Mouse (Mus musculus) layer of hippocampus, adult 9-10 months (tissue): ENCODE results near the gene Jmjd7.
A peak's percentile ranks its signal among the peaks of the same experiment; 100 is the strongest.

Experiments used
- DNase-seq: peaks from one replicate; pipeline ENCODE4 v3.0.0; 2022; ENCODE audit warnings: low spot score

Gene Jmjd7

DNA sequence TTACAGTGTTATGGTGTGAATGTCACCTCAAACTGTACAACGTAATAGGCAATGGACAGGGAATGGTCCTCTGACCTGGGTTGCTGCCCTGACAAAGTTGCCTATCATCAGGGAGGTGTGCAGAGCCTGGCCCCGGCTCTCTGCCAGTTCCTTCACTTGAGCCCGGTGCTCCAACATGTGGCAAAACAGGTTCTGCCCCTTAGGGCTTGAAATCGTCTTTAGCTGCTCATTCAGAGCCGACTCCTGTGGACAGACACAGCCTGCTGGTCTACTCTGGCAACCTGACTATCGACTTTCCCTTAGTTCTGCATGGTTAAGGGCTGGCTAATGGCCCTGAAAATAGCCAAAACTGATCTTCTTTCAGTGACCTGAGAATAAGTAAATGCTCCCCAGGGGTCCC, 32.9 kb downstream of the Jmjd7 start:
- no peak for DNase-seq

DNA sequence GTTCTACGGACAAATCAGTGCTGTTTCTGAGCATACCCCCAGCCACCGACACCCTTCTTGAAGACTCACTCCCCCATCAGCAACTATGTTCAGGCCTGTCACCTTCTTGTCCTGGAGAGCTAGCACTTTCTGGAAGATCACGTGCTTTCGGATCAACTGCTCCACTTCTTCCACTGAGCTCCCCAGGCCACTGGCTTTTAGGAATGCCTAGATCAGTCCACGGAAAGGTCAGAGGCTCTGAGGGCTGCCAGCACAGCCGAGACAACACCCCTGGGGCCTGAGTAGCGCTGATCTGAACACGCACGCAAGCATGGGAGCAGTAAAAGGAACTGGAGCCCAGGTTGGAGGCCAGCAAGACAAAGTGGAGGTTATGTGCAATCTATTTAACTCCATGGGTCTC, 33.4 kb downstream of the Jmjd7 start:
- DNase-seq = no peak

DNA sequence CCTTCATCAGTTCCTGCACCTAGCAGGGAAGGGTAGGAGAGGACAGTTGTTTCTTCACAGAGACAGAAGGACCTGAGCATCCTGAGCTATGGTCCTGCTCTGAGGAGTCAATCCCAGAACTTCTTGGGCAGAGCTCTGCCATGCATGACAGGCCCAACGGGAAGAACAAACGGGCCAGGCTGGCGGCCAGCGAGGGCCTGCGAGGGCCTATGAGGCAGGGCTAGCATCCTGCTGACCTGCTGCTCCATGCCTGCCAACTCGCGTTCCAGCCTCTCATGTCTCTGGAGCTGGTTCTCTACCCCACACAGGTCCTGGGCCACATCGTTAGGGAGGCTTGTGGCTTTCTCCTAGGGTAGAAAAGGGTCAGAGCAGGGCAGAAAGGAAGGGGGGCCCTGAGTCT, 35.0 kb downstream of the Jmjd7 start:
- DNase-seq = no peak

DNA sequence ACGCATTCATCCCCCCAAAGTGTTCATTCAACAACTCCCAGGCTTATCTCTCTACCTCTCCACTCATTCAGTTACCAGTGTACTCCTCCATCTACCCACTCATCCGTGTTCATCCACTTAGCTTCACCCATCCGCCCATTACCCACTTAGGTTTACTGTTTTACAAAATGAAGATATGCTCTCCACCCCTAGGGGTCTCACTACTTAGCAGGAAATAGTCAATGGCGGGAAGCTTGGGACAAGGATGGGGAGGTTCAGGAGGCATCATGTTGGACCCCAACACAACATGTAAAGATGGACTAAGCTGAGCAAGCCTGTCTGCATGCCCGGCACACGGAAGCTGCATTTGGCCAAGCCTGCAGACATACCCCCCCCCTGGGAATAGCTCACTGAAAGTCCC, 37.4 kb downstream of the Jmjd7 start:
- DNase-seq = no peak

DNA sequence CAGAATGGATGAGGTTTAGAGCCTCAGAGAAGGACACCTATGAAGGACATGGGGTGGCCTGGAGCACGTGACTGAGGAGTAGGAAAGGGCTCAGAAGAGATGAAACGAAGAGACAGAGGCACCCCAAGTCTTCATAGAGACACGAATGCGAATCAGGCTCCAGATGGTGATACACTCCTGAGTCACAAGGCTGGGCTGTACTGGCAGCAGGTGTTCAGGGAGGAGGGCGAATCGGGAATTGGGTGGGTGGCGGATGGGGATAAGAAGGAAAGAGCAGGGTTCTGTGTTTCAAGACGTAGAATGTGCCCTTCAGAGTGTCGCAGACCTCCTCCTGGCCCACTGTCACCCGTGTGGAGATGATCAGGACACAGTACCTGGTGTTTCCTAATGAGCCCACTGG, 38.0 kb downstream of the Jmjd7 start:
- DNase-seq = no peak

DNA sequence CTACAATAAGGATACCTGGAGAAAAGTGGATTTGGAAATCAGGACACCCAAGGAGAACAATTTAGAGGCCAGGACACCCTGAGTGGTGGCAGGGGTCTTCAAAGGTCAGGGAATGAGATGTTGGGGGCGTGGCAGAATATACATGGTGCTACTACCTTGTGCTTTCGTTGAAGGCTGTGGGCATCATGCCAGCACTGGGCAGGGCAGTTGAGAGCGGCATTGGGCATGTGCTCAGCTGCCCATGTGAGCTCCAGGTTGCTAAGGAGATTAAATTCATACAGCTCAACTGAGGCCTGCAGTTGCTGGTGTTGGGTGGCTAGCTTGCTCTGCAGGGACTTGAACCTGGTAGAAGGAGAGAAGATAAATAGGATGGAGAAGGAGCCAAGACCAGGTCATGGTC, 38.9 kb downstream of the Jmjd7 start:
- no peak for DNase-seq

DNA sequence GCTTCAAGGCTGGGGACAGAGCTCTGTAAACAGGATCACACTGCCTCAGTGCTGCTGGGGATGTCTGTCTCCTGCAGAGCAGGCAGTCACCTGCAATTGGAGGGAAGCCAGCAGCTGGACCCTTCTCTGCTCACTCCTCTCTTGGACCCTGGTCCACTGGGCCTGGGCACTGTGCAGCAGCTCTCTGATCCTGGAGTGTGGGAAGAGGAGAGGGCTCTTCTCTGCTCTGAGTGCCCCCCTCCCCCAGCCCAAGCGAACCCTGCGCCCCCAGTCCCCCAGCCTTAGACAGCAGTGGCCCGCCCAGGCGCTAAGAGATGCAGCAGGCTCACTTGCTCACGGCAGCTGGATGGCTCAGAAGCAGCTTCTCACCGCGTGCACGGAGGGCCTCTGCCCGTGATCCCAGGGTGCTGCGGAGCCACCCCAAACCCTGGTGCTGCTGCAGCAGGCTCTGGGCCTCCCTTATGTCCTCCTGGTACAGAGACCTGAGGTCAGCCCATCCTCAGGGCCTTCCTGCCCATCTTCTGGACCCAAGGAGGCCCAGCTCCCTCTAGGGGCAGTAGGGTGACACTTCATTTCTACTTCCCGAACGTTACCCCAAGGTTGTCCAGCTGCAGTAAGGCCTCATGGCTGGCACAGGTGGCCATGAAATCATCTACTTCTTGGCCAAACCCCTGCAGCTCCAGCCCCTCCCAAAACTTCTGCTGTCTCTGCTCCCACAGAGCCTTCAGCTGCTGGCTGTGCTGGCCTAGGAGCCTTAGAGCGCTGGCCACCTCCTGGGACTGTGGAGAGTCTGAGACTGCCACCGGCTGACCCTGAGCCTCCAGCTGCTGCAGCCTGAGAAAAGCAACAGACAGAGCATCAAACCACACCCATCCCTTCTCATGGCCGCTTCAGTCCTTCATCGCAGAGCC, 41.5 kb downstream of the Jmjd7 start:
- no peak for DNase-seq

DNA sequence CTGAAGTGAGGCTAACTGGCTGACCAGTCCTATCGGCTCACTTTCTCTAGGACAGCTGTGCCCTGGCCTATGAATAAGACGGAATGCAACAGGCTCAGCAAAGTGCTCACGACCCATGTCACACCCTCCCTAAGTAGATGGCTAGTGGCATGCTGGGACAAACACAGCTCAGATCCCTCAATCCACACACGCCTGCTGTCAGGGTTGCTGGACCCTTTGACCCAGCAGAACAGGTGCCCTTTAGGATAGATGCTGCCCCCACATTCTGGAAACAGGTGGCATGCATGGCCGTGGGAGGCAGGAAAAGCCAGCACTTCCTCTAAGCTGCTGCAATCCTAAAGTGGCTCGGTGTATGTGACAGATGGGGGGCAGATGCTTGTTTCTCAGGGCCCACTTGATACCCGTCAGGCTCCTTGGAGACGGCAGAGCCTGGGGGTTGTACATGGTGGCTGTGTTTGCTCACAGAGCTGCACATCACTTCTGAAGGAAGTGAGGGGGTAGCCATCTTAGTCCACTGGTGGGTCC, 42.2 kb downstream of the Jmjd7 start:
- peak; percentile 52 for DNase-seq

DNA sequence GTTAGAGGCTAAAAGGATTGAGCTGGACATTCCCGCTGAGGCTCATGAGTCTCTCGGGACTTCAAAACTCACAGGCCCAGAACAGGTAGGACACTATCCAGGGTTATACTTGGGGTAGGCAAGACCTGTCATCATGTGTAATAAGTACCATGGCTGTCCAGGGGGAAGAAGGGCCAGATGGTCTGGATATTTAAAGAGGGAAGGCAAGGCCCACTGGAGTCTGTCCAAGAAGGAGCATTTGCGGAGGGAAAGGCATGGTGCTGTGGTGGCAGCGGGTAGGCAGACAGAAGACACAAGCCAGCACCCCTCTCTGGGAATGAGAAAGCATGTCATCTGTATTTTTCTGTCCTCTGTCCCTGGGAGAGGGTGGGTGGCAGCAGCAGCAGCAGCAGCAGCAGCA, 46.8 kb downstream of the Jmjd7 start:
- no peak for DNase-seq

DNA sequence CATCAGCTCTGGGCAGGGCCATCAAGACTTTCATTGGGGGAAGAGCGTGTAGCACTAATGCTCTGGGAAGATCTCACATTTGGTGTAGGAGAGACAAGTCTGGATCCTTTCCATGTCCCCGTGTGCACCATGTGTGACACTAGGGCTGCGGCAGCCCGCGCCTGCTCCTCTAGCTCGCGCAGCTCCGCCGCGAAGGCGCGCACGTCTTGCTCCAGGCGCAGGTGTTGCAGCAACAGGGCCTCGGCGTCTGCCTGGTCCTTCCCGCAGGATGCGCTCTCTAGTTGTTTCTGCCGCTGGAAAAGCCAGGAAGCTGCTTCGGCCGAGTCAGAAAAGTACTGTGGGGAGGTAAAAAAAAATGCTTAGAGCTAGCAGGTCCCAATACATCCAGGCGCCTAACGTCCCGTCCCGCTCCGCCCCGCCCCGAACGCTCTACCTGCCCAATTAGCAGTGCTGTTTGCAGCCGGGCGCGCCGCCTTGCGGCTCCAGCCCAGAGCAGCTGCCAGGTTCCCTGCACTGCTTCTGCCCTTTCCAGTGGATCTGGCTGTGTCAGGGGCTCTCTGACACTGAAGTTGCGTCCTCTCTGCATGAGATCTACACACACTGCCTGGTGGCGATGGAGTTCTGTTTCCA, 48.9 kb downstream of the Jmjd7 start:
- no peak for DNase-seq
